In the genomic region with DNA sequence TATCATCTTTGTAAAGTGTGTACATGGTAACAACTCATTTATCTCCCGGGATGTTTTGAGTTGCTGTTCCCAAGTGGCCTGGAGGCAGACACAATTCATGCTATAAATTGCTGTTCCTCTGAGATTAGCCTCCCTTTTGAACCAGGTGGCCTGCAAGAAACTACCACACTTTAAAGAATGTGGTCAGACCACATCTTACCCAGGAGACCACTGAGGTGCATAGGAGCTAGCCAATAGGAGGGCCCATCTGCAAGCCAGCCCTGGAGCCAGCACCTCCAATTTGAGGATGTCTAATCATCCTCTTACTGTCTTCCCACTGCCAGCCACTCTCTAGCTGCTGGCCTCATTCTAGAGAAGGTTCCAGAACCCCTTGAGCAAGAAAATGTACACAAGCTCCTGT, we compare ENCODE assay signal across 19 mouse cellular contexts.
"Had no signal": no experiment of that assay in that cellular context is flagged by ENCODE, and none has a peak within 500 bp of the region (broad histone marks: within the 10 kb centered on the region; RNA-seq: fewer than 3 reads in every experiment).

No protein-coding gene starts in this region.

- H3K27me3 ChIP-seq: limb, embryonic 12.5 days; limb, embryonic 15.5 days; lung, embryonic 15.5 days; midbrain, embryonic 13.5 days; neural tube, embryonic 13.5 days; stomach, embryonic 15.5 days had no signal

- H3K9me3 ChIP-seq: limb, embryonic 12.5 days; limb, embryonic 15.5 days; lung, embryonic 15.5 days; megakaryocyte, embryonic 14.5 days; midbrain, embryonic 10.5 days; midbrain, embryonic 13.5 days; neural tube, embryonic 13.5 days; stomach, embryonic 15.5 days had no signal

- H3K4me2 ChIP-seq: limb, embryonic 12.5 days; limb, embryonic 15.5 days; lung, embryonic 15.5 days; midbrain, embryonic 13.5 days; neural tube, embryonic 13.5 days; stomach, embryonic 15.5 days had no signal

- H3K36me3 ChIP-seq: limb, embryonic 12.5 days; limb, embryonic 15.5 days; lung, embryonic 15.5 days; midbrain, embryonic 10.5 days; midbrain, embryonic 13.5 days; neural tube, embryonic 13.5 days; stomach, embryonic 15.5 days had no signal

- H3K4me3 ChIP-seq: left cerebral cortex, adult 2 months; limb, embryonic 12.5 days; limb, embryonic 15.5 days; lung, embryonic 15.5 days; megakaryocyte, embryonic 14.5 days; midbrain, embryonic 10.5 days; midbrain, embryonic 13.5 days; myocyte; neural tube, embryonic 13.5 days; stomach, embryonic 15.5 days had no signal

- H3K9ac ChIP-seq: limb, embryonic 12.5 days; limb, embryonic 15.5 days; liver, embryonic 14.5 days; lung, embryonic 15.5 days; midbrain, embryonic 13.5 days; neural tube, embryonic 13.5 days; stomach, embryonic 15.5 days had no signal

- DNase-seq: layer of hippocampus, postnatal 36 days; lung, adult 18-20 months; lung, postnatal 10 days; lung, postnatal 36 days; retina, postnatal 1 day; right cerebral cortex, postnatal 25 days; spleen, adult 18-20 months had no signal

- H3K27ac ChIP-seq: kidney, postnatal 0 days; left cerebral cortex, adult 2 months; limb, embryonic 15.5 days; liver, embryonic 14.5 days; lung, embryonic 15.5 days; midbrain, embryonic 10.5 days; neural tube, embryonic 13.5 days; stomach, embryonic 15.5 days had no signal
